Mouse (Mus musculus) left cerebral cortex, adult 8-10 months (tissue): Measurements from ENCODE around the gene Gm28043. TPM values are rescaled to one million over a fixed set of nuclear protein-coding genes. Genes with fewer than 3 reads are reported as not detected.

Experiments used
- DNase-seq, 2 experiments: peaks; one replicate each; pipeline ENCODE4 v3.0.0; 2022; ENCODE audit warnings: low spot score in 2 of 2
- total RNA-seq, 4 experiments: library from RNA; stranded (reverse); gene quantifications; 2 replicates each; pipeline ENCODE4 v1.2.4; 2022

The Gm28043 gene
- total RNA-seq, 4 experiments from 2014 or later = 3.8 to 6.2 (median 4.8) TPM

GRCm38 (mm10) chr17:29680174-29680573 lies 65.5 kb downstream of the Gm28043 start:
- DNase-seq = no peak

DNA sequence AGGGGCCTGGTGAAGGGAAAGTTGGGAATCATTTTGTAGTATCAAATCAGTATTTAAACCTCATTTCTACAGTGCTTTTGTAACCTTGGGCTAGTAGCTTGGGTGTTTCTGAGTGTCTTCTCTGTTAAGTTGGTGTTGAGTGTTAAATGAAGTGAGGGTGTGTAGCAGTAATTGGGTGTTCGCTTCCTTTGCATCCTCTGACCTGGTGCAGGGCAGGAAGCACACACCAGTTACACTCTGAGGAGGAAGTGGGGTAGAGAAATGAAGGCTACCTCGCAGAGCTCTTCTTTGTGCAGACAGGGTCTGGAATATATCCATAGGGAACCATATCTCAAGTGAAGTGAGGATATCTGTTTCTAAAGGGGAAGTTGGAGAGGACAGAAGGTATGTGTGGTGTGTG lies 66.2 kb downstream of the Gm28043 start:
- no peak for DNase-seq

DNA sequence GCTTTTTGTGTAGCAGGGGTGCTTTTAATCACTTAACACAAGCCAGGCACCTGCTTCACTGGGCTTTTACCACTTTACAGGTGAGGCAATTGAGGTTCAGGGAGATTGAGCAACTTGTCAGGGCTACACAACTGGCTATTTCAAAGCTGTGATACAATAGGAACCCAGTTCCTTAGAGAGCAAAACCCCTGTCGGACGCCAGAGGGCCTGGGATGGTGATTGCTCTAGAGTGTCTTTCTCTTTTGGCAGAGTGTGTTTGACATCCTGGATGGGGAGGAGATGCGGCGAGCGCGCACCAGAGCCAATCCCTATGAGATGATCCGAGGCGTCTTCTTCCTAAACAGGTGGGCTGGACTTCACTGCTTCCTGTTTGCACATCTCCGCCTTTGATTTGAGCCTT lies 67.0 kb downstream of the Gm28043 start:
- no peak for DNase-seq

- no peak for DNase-seq
Measured at GRCm38 (mm10) chr17:29682261-29682660, 67.6 kb downstream of the Gm28043 start.

GRCm38 (mm10) chr17:29683127-29683526 lies 68.5 kb downstream of the Gm28043 start:
- DNase-seq = no peak

DNA sequence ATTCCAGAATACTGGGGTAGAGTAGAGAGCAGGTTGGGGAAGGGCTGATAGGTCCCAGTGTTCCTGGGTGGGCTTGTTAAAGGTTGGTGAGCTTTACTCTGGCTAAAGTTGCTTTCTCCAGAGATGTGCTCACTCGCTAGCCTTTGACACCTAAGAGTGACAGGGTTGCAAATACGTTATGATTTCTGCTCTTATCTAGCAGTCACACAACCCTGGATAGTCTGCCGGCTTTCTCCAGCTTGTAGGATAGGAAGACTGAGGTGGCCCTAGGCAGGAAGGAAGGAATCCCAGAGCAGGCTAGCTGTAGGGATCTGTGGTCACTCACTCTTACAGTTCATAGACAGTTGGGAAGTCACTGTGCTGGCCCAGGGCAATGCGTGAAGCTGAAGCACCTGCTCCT lies 69.6 kb downstream of the Gm28043 start:
- no peak for DNase-seq

GRCm38 (mm10) chr17:29686771-29687170 lies 72.1 kb downstream of the Gm28043 start:
- DNase-seq = no peak

GRCm38 (mm10) chr17:29687373-29687772 lies 72.7 kb downstream of the Gm28043 start:
- DNase-seq = no peak

GRCm38 (mm10) chr17:29688610-29689009 lies 73.9 kb downstream of the Gm28043 start:
- DNase-seq = no peak

- DNase-seq = no peak
Measured at GRCm38 (mm10) chr17:29690257-29690656, 75.6 kb downstream of the Gm28043 start.

DNA sequence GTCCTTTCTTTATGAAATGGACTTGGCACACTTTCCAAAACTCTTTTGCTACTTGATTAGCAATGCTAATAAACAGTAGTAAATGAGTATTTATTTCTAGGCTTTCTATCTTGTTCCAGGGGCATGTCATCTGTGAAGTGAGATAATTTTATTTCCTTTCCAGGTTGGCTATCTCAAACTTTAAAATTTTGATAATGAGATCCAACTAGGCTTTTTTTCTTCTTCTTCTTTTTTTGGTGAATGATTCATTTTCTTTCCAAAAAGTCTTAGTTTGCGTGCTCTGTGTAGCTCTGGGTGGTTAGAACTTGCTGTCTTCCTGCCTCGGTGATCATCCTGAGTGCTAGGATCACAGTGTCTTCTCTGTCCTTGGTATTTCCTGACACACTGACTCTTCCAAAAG lies 78.2 kb downstream of the Gm28043 start:
- DNase-seq = no peak

- no peak for DNase-seq
Measured at GRCm38 (mm10) chr17:29693571-29693970, 78.9 kb downstream of the Gm28043 start.

- no peak for DNase-seq
Measured at GRCm38 (mm10) chr17:29694516-29694915, 79.8 kb downstream of the Gm28043 start.

DNA sequence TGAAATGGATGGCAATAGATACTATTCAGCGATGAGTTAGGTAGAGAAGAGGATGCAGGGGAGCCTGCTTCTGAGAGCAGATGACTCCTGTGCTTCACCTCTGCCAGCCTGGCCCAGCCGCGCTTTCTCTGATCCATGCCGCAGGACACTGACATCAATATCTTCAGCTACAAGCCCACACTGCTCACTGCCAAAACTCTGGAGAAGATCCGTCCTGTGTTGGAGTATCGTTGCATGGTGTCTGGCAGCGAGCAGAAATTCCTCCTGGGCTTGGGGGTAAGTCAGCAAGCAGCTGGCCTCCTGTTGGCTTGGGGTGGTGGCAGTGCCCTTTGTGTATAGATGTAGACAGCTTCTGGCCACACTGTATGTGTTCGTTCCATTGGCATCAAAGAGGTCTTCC lies 82.3 kb downstream of the Gm28043 start:
- no peak for DNase-seq

GRCm38 (mm10) chr17:29698421-29698820 lies 83.7 kb downstream of the Gm28043 start:
- DNase-seq = no peak

DNA sequence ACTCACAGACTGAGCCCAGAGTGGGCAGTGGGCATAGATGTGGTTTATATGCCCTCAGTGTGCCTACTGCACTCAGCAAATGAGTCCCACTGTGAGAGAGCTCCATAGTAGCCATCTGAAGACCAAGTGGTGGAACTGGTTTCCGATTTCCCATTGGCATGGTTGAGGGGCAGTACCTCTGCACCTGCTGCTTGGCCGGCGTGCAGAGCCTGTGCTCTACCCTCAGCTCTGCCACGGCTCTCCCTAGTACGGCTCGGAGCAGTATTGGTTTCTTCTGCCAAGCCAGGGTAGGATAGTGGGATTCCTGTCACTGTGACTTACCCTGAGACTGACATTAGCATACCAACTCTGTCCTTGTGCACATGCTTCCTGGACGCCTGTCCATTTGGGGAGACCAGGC lies 85.9 kb downstream of the Gm28043 start:
- DNase-seq = no peak

DNA sequence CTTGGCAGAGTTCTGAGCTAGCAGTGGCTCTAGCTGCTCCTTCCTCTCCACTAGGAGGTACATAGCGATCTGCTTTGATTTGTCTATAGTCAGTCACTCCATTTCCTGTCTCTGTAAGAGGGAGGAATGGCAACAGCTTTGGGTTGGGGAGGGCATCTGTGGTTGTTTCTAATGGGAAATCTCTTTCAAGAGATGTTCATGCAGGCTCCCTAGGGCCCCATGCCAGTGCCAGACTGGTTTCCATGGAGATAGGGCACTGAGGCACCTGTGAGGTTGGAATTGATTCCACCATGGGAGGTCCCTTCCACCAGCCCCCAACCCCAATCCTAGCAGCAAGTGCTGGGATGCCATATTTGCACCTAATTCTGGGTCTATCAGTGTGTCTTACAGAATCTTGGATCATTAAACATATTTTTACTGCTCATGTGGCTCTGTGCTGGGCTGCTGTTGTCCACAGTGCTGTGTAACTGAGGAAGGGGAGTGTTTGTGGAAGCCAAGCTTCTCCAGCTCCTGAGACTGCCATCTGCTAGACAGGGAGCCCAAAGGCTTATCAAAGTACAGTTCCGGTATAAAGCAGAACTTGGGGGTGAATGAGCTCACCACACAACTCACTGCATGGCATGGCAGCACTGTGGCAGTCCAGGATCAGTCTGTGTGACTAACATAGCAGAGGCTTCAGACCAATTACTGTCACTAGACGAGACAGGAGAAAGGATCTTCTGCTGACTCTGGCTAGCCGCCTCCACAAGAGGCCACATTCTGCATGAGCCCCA lies 88.4 kb downstream of the Gm28043 start:
- DNase-seq = no peak

DNA sequence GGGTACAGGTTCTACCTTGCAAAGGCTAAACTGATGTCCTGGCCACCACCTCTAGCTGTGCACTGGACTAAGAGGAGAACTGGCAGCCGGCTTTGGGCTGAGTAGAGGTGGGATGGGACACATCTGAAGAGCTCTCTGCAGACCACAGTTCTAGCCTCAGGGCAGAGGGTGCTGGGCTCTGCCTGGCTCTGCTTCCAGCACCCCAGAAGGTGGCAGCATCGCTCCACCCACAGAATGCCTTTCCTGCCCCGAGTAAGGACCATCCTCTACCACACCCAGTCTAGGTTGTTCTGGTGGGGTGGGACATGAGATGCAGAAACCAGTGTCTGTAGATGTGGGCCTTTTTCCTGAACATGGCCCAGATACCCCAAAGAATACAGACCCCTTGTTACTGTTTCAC lies 90.1 kb downstream of the Gm28043 start:
- no peak for DNase-seq

- no peak for DNase-seq
Measured at GRCm38 (mm10) chr17:29705881-29706280, 91.2 kb downstream of the Gm28043 start.

DNA sequence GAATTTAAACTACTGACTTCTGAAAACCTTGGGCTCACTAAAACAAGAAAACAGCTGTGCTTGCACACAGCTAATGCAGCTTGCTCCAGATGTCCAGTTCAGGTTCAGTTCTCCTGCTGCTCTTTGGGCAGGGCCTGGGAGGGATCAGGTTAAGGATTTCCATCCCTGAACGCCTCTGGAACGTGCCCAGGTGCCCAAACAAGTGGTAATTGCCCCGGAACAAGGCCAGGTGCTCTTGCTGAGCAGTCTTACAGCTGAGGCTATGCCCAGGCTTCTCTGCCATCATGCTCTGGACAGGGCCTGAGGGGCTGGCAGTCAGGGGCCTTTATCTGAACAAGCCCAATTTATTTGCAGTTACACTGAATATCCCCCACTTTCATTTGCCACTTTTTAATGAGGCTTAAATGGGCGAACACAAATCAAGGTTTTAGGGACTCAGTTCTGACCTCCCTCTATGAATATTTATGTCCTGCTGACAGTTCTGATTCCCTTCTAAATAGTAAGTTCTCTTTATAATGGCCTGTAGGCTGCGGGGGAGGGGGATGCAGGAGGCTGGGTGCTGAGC lies 92.4 kb downstream of the Gm28043 start:
- no peak for DNase-seq

GRCm38 (mm10) chr17:29708783-29709182 lies 94.1 kb downstream of the Gm28043 start:
- no peak for DNase-seq

DNA sequence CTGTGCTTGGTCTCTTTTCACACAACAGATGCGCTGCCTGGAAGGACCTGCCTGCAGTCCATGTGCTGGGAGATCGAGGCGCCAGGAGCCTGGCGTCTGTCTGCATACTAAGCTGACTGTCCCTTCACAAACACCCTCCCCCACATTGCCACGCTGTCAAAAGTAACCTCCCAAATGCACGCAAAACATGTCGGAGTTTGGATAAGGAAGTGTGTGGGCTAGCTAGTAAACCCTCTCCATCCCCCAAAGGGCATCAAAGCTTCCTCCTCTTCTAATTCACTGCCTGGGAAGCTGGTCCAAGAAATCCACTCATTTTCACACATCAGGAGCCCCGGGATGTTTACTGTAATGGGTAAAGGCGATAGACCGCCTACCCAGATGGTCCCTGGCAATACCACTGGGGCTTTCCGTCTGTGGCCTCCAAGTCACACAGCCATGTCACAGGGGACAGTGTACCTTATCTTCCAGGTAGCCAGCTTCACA lies 95.9 kb downstream of the Gm28043 start:
- DNase-seq = peak in 1 of 2 experiments; percentile 64
